Mouse (Mus musculus) CH12.LX (cell line): ENCODE measurements around the gene Trim54. TPM values are rescaled to one million over a fixed set of nuclear protein-coding genes. Genes with fewer than 3 reads are reported as not detected.

Experiments used
- DNase-seq: peaks from one replicate; pipeline ENCODE4 v3.0.0-alpha.2; 2013; ENCODE audit errors: extremely low read depth
- H3K27ac ChIP-seq: 2 replicates; pipeline ENCODE4 v1.5.1; 2012; ENCODE audit warnings: low read depth, mild to moderate bottlenecking, control low read depth, moderate library complexity; ENCODE audit not compliant: insufficient read depth
- H3K27me3 ChIP-seq: replicated peaks from 2 replicates; pipeline ENCODE3; 2012; ENCODE audit warnings: inconsistent platforms
- H3K36me3 ChIP-seq, 2 experiments: replicated peaks in 1 of 2; 2 replicates each; pipeline versions ENCODE3 to v1.6.1; 2012; ENCODE audit warnings: inconsistent platforms in 1 of 2, low read length in 1 of 2, mild to moderate bottlenecking in 1 of 2, mixed read lengths in 1 of 2, moderate library complexity in 1 of 2; ENCODE audit not compliant: control insufficient read depth in 1 of 2, insufficient read depth in 1 of 2
- H3K4me1 ChIP-seq, 2 experiments: 2 replicates each; pipeline ENCODE4 v1.6.1; 2012; ENCODE audit warnings: inconsistent platforms in 1 of 2, moderate library complexity in 1 of 2; ENCODE audit not compliant: insufficient read depth in 2 of 2, control insufficient read depth in 1 of 2
- H3K4me2 ChIP-seq: 2 replicates; pipeline ENCODE4 v1.6.1; 2012; ENCODE audit warnings: low read depth, mild to moderate bottlenecking, control low read depth; ENCODE audit not compliant: poor library complexity, insufficient read depth, severe bottlenecking
- H3K4me3 ChIP-seq, 3 experiments: fragments of 150-350 bp in 1 of 3; sonication (generic) in 1 of 3; replicated peaks in 1 of 3; 2 replicates each; pipeline versions ENCODE3 to v1.5.1; 2011 to 2012; ENCODE audit warnings: low read depth in 2 of 3, low read length in 2 of 3, mild to moderate bottlenecking in 2 of 3, moderate library complexity in 2 of 3, control low read depth in 1 of 3, improper control_type of control experiment in 1 of 3, inconsistent platforms in 1 of 3, mixed read lengths in 1 of 3; ENCODE audit not compliant: poor library complexity in 1 of 3
- H3K79me2 ChIP-seq: replicated peaks from 2 replicates; pipeline ENCODE4 v1.6.1; 2012; ENCODE audit warnings: mild to moderate bottlenecking, moderate library complexity; ENCODE audit not compliant: control insufficient read depth, poor library complexity, insufficient read depth, severe bottlenecking; ENCODE audit errors: extremely low read depth
- H3K9ac ChIP-seq: 2 replicates; pipeline ENCODE4 v1.6.1; 2012; ENCODE audit warnings: low read depth, mild to moderate bottlenecking, control low read depth, moderate library complexity; ENCODE audit not compliant: insufficient read depth
- H3K9me3 ChIP-seq: replicated peaks from 2 replicates; pipeline ENCODE3; 2012; ENCODE audit warnings: low read length, inconsistent platforms, mixed read lengths
- CHD1 ChIP-seq: IDR thresholded peaks from 2 replicates; pipeline ENCODE4 v1.6.1; 2012; ENCODE audit warnings: low read depth, low read length, improper control_type of control experiment, inconsistent platforms
- CHD2 ChIP-seq: IDR thresholded peaks from 2 replicates; pipeline ENCODE4 v1.6.1; 2011; ENCODE audit warnings: low read length, improper control_type of control experiment
- CTCF ChIP-seq, 2 experiments: IDR thresholded peaks in 1 of 2; conservative IDR thresholded peaks in 1 of 2; 2 replicates each; pipeline ENCODE4 v1.5.1; 2011 to 2012; ENCODE audit warnings: low read depth in 2 of 2, low read length in 2 of 2, improper control_type of control experiment in 1 of 2, inconsistent platforms in 1 of 2, mild to moderate bottlenecking in 1 of 2, moderate library complexity in 1 of 2
- E2F4 ChIP-seq: IDR thresholded peaks from 2 replicates; pipeline ENCODE4 v1.6.1; 2011; ENCODE audit warnings: low read depth, low read length, improper control_type of control experiment; ENCODE audit not compliant: insufficient replicate concordance
- ELF1 ChIP-seq: IDR thresholded peaks from 2 replicates; pipeline ENCODE4 v1.6.1; 2014; ENCODE audit warnings: low read depth, mild to moderate bottlenecking, inconsistent platforms, low read length, improper control_type of control experiment
- IRF4 ChIP-seq: IDR thresholded peaks from 2 replicates; pipeline ENCODE4 v1.6.1; 2014; ENCODE audit warnings: low read depth, mild to moderate bottlenecking, inconsistent platforms, low read length, improper control_type of control experiment
- JUN ChIP-seq: IDR thresholded peaks from 2 replicates; pipeline ENCODE4 v1.6.1; 2011; ENCODE audit warnings: low read depth, mild to moderate bottlenecking, low read length, improper control_type of control experiment, moderate library complexity; ENCODE audit not compliant: insufficient read depth
- KAT2A ChIP-seq: IDR thresholded peaks from 2 replicates; pipeline ENCODE4 v1.6.1; 2012; ENCODE audit warnings: low read length, improper control_type of control experiment, inconsistent platforms; ENCODE audit not compliant: insufficient replicate concordance
- MAFK ChIP-seq: IDR thresholded peaks from 2 replicates; pipeline ENCODE4 v1.6.1; 2011; ENCODE audit warnings: low read length, improper control_type of control experiment; ENCODE audit not compliant: insufficient replicate concordance
- MAX ChIP-seq: IDR thresholded peaks from 2 replicates; pipeline ENCODE4 v1.6.1; 2011; ENCODE audit warnings: low read length, improper control_type of control experiment
- MEF2A ChIP-seq: IDR thresholded peaks from 2 replicates; pipeline ENCODE4 v1.6.1; 2014; ENCODE audit warnings: low read depth, mild to moderate bottlenecking, inconsistent platforms, low read length, improper control_type of control experiment, borderline replicate concordance
- MXI1 ChIP-seq: IDR thresholded peaks from 2 replicates; pipeline ENCODE4 v1.6.1; 2011; ENCODE audit warnings: mild to moderate bottlenecking, low read depth, low read length, improper control_type of control experiment
- MYC ChIP-seq: IDR thresholded peaks from 2 replicates; pipeline ENCODE4 v1.6.1; 2011; ENCODE audit warnings: low read depth, mild to moderate bottlenecking, improper control_type of control experiment, low read length
- NELFE ChIP-seq: IDR thresholded peaks from 2 replicates; pipeline ENCODE4 v1.6.1; 2011; ENCODE audit warnings: low read depth, low read length, improper control_type of control experiment
- PAX5 ChIP-seq: IDR thresholded peaks from 2 replicates; pipeline ENCODE4 v1.6.1; 2012; ENCODE audit warnings: low read length, inconsistent platforms, mixed read lengths
- POLR2AphosphoS2 ChIP-seq: IDR thresholded peaks from 2 replicates; pipeline ENCODE4 v1.6.1; 2011; ENCODE audit warnings: low read depth, low read length, improper control_type of control experiment
- RAD21 ChIP-seq: IDR thresholded peaks from 2 replicates; pipeline ENCODE4 v1.6.1; 2011; ENCODE audit warnings: low read depth, mild to moderate bottlenecking, low read length, improper control_type of control experiment, moderate library complexity
- RCOR1 ChIP-seq: conservative IDR thresholded peaks from 2 replicates; pipeline ENCODE4 v1.6.1; 2012; ENCODE audit warnings: low read depth, mild to moderate bottlenecking, inconsistent platforms, low read length, improper control_type of control experiment
- SIN3A ChIP-seq: IDR thresholded peaks from 2 replicates; pipeline ENCODE4 v1.6.1; 2012; ENCODE audit warnings: low read length, improper control_type of control experiment, inconsistent platforms
- SMC3 ChIP-seq: IDR thresholded peaks from 2 replicates; pipeline ENCODE4 v1.6.1; 2011; ENCODE audit warnings: low read depth, low read length, improper control_type of control experiment
- TBP ChIP-seq: conservative IDR thresholded peaks from 2 replicates; pipeline ENCODE4 v1.6.1; 2011; ENCODE audit warnings: low read depth, low read length, improper control_type of control experiment
- TCF12 ChIP-seq: IDR thresholded peaks from 2 replicates; pipeline ENCODE4 v1.6.1; 2014; ENCODE audit warnings: low read depth, mild to moderate bottlenecking, inconsistent platforms, low read length, improper control_type of control experiment
- USF1 ChIP-seq: IDR thresholded peaks from 2 replicates; pipeline ENCODE4 v1.6.1; 2014; ENCODE audit warnings: low read depth, mild to moderate bottlenecking, inconsistent platforms, low read length, improper control_type of control experiment
- ZMIZ1 ChIP-seq: IDR thresholded peaks from 2 replicates; pipeline ENCODE4 v1.6.1; 2012; ENCODE audit warnings: low read depth, mild to moderate bottlenecking, inconsistent platforms, low read length, improper control_type of control experiment
- ZNF384 ChIP-seq: IDR thresholded peaks from 2 replicates; pipeline ENCODE4 v1.6.1; 2012; ENCODE audit warnings: low read depth, low read length, improper control_type of control experiment, inconsistent platforms
- dilution Hi-C: fragments of 300-500 bp; cut with MboI; formaldehyde crosslinking; loops from 2 replicates; pipeline ENCODE4 v1.14.3; 2020; ENCODE audit warnings: low sequenced_read_pairs; ENCODE audit not compliant: extremely low pct_unique_long_range_greater_than_20kb, extremely low pct_ligation_motif_present
- in situ Hi-C: fragments of 300-500 bp; cut with MboI; formaldehyde crosslinking; loops from 3 replicates; pipeline ENCODE4 v1.14.3; 2019; ENCODE audit warnings: low sequenced_read_pairs, low pct_ligation_motif_present, low pct_unique_long_range_greater_than_20kb, mixed read lengths
- polyA plus RNA-seq: library from polyadenylated mRNA; unstranded; fragments of >175 nt; gene quantifications from 2 replicates; pipeline ENCODE4 v1.2.1, GENCODE M21; 2012; ENCODE audit warnings: low read depth; ENCODE audit not compliant: insufficient read length
- total RNA-seq, 2 experiments: library from RNA; depleted of rRNA; stranded (reverse); fragments of 300-350 nt in 1 of 2; fragments of >200 nt in 1 of 2; gene quantifications; 2 replicates each; pipeline ENCODE4 v1.2.3; 2012 to 2014

The Trim54 gene
- total and polyA plus RNA-seq, 3 experiments: not detected

DNA sequence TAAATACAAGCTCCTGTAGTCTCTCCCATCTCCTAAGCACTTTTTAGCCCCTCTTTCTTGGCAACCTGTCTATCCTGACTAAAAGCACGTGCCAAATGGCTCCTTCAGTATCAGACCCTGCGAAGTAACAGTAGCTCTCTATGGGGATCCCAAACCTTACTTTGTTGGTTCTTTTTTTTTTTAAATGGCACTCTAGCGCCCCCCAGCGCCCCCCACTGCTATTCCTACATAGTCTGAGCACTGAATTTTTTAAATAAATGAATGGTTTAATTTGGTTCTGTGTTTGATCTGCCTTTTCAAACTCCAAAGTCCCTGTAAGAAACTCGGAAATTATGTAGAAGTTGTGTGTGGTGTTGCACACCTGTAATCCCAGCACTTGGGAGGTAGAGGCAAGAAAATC, 9.5 kb downstream of the Trim54 start:
- Histone ChIP-seq H3K4me2 (no peak overlapping the region), H3K36me3 (no peaks in the 10 kb centered on the region), H3K27me3 (peaks cover 3% of the 10 kb centered on the region), H3K9ac (no peak overlapping the region), H3K79me2 (no peaks in the 10 kb centered on the region), H3K4me3 (no peak overlapping the region), H3K9me3 (no peaks in the 10 kb centered on the region), H3K27ac (no peak overlapping the region), H3K4me1 (peaks cover 2 to 25% of the 10 kb centered on the region in 2 experiments; a peak in 3 of 4 replicates)
- dilution Hi-C loops: no loop called here
- peak; percentile 31 for DNase-seq
- TF ChIP-seq RAD21: peak; percentile 49
- TF ChIP-seq MYC: no peak
- TF ChIP-seq ZNF384: peak; percentile 50; the same call in 1 of the 2 replicates
- TF ChIP-seq USF1: no peak
- TF ChIP-seq MEF2A: no peak
- peak in 1 of 2 experiments; percentile 64; a peak in 2 of 4 replicates for TF ChIP-seq CTCF (conservative IDR thresholded peaks at IDR 0.05 in 1 of 2, IDR thresholded peaks at IDR 0.05 in 1 of 2; ENCODE audit: low read depth in 2 of 2, low read length in 2 of 2)
- no peak for TF ChIP-seq MAFK
- TF ChIP-seq POLR2AphosphoS2: no peak
- in situ Hi-C loops: no loop called here

DNA sequence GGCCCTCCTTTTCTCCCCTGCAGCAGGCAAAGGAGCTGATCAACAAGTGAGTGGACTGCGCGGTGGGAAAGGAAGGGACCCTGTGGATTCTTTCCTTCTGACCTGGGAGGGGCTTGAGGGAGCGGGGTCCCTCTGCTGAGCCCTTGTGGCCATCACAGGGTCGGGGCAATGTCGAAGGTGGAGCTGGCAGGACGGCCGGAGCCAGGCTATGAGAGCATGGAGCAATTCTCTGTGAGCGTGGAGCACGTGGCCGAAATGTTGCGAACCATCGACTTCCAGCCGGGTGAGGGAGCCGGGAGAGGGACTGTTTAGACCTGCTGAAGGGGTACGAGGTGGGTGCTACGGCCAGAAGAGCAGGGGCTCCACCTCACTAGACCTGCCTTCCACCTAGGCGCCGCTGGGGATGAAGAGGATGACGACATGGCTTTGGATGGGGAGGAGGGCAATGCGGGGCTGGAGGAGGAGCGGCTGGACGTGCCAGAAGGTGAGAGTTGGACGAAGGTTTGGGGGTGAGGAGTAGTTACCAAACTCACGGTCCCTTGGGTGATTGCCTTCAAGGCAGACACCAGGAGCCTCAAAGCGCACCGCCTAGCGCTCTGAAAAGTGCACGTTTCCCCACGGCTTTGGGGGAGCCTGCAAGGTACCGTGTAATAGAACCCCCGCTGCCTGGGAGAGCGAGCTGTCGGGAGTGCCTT, 20.4 kb downstream of the Trim54 start:
- in situ Hi-C loops: no loop called here
- H3K4me1 ChIP-seq: peaks cover 0 to 3% of the 10 kb centered on the region in 2 experiments; a peak in 1 of 4 replicates
- dilution Hi-C loops: no loop called here
- TF ChIP-seq KAT2A (no peak), E2F4 (no peak), MXI1 (no peak), SIN3A (no peak), MEF2A (no peak)
- TF ChIP-seq, all 38 proteins: peak for 0
- DNase-seq: no peak
- no peak overlapping the region for H3K4me3 ChIP-seq
- H3K27ac ChIP-seq: no peak overlapping the region
- no peaks in the 10 kb centered on the region for H3K9me3 ChIP-seq
- no peaks in the 10 kb centered on the region for H3K27me3 ChIP-seq
- no peak overlapping the region for H3K4me2 ChIP-seq
- no peak overlapping the region for H3K9ac ChIP-seq
- no peaks in the 10 kb centered on the region for H3K79me2 ChIP-seq
- peaks cover 7 to 11% of the 10 kb centered on the region in 2 experiments for H3K36me3 ChIP-seq

GRCm38 (mm10) chr5:31137658-31138057, 21.1 kb downstream of the Trim54 start:
- Histone ChIP-seq H3K36me3 (peaks cover 7 to 15% of the 10 kb centered on the region in 2 experiments), H3K27ac (no peak overlapping the region), H3K4me2 (no peak overlapping the region), H3K4me3 (no peak overlapping the region), H3K9ac (no peak overlapping the region), H3K27me3 (no peaks in the 10 kb centered on the region), H3K4me1 (no peaks in the 10 kb centered on the region), H3K79me2 (no peaks in the 10 kb centered on the region), H3K9me3 (no peaks in the 10 kb centered on the region)
- dilution Hi-C loops: no loop called here
- DNase-seq: no peak
- in situ Hi-C loops: no loop called here
- TF ChIP-seq ELF1: no peak
- no peak for TF ChIP-seq CTCF (conservative IDR thresholded peaks at IDR 0.05 in 1 of 2, IDR thresholded peaks at IDR 0.05 in 1 of 2; ENCODE audit: low read depth in 2 of 2, low read length in 2 of 2)
- TF ChIP-seq KAT2A: no peak
- TF ChIP-seq TBP: no peak
- TF ChIP-seq NELFE: no peak
- no peak for TF ChIP-seq SMC3
- no peak for TF ChIP-seq TCF12
- TF ChIP-seq CHD2: no peak
- no peak for TF ChIP-seq JUN
- no peak for TF ChIP-seq SIN3A
- no peak for TF ChIP-seq ZNF384
- no peak for TF ChIP-seq CHD1
- no peak for TF ChIP-seq ZMIZ1
- no peak for TF ChIP-seq IRF4
- no peak for TF ChIP-seq RCOR1
- TF ChIP-seq PAX5: no peak
- TF ChIP-seq MAX: no peak
